Mouse (Mus musculus) ES-E14 (cell line): ENCODE results near the gene Il16.

Experiments
- CHD2 ChIP-seq: IDR thresholded peaks from 2 replicates; pipeline ENCODE4 v1.6.1; 2014; ENCODE audit warnings: mild to moderate bottlenecking, low read depth, low read length, inconsistent platforms
- HCFC1 ChIP-seq: IDR thresholded peaks from 2 replicates; pipeline ENCODE4 v1.6.1; 2012; ENCODE audit warnings: low read length, inconsistent platforms, borderline replicate concordance; ENCODE audit not compliant: insufficient read depth
- MAFK ChIP-seq: IDR thresholded peaks from 2 replicates; pipeline ENCODE4 v1.6.1; 2014; ENCODE audit warnings: mild to moderate bottlenecking, low read depth, low read length, inconsistent platforms; ENCODE audit not compliant: insufficient read depth
- ZC3H11A ChIP-seq: IDR thresholded peaks from 2 replicates; pipeline ENCODE4 v1.6.1; 2012; ENCODE audit warnings: low read depth, mild to moderate bottlenecking, inconsistent platforms, low read length, borderline replicate concordance
- ZNF384 ChIP-seq: IDR thresholded peaks from 2 replicates; pipeline ENCODE4 v1.6.1; 2012; ENCODE audit warnings: low read depth, low read length, inconsistent platforms

DNA sequence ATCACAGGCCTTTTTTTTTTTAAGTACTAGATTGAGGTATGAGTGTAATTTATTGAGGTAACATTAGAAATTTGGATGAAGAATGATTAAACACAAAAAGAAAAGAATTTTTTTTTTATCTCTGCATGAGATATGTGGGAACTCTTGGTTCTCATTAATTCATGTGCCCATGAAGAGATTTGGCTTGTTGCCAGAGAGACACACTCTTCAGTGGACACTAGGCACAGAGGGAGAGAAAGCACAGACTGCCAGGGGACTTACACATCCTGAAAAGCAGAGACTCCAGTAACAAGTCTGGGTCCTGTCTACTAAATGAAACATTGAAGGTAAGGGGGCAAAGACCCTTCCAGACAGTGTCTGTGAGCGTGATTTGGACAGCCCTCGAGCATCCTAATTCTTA is 109.8 kb downstream of the Il16 start:
- TF ChIP-seq ZC3H11A (no peak), HCFC1 (no peak), CHD2 (no peak), MAFK (no peak), ZNF384 (no peak)
